Mouse (Mus musculus) CD4-positive helper T cell, adult 2 months (primary cell): ENCODE data around the gene Adamts13.

ENCODE experiments used
- DNase-seq: peaks from one replicate; pipeline ENCODE4 v3.0.0-alpha.2; 2012; ENCODE audit warnings: low read depth, missing footprints, low spot score

Gene Adamts13

DNA sequence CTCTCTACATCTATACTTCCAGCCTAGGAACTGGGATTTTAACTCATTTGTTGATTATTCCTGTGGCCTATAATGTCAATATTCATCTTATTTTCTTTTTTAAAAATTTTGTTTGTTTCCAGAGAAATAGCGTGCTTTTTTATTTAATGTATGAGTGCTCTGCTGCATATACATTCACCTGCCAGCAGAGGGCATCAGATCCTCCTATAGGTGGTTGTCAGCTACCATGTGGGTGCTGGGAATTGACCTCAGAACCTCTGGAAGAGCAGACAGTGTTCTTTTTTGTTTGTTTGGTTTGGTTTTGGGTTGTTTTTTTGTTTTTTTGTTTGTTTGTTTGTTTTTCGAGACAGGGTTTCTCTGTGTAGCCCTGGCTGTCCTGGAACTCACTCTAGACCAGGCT, 6.0 kb upstream of the Adamts13 start:
- DNase-seq, result no peak

- no peak for DNase-seq
These were observed 744 bp downstream of the Adamts13 start for GRCm38 (mm10) chr2:26973960-26974359.

DNA sequence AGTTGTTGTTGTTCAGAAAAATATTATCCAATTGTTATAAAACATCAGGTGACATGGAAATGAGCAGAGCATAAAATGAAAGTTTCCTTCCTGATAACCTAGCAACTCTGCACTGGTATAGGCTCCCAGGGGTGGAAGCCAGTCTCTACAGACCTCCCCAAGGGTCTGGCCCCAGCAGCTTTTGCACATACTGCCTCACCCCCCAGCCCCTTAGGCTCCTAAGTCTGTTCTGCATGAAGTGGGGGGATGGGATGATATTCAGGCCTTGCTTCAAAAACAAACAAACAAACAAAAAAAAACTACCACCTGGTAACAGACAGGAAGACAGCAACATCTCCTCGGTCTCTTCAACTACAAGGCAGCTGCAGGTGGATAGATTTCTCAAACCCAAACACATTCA, 7.1 kb downstream of the Adamts13 start:
- no peak for DNase-seq

- DNase-seq, result no peak
These were observed 11.0 kb downstream of the Adamts13 start for GRCm38 (mm10) chr2:26984179-26984578.

DNA sequence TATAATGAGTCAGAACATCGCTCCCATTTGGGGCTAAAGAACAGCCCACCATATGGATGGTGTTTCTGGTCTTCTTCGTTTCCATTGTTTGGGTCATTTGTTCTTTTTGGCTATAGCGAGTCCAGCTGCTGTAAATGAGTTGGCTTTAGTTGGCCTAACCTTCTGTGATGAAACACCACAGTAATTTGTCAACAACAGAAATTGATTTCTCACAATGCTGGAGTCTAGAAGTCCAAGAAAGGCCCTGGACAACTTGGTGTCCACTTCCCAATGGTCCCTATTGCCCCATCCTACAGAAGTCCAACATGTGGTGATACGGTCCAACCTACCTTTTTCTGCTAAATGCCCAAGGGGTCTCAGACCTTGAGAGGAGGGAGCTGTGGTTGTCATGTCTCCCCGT, 11.4 kb downstream of the Adamts13 start:
- DNase-seq, result no peak

GRCm38 (mm10) chr2:26993936-26994335, 20.7 kb downstream of the Adamts13 start:
- DNase-seq, result no peak

DNA sequence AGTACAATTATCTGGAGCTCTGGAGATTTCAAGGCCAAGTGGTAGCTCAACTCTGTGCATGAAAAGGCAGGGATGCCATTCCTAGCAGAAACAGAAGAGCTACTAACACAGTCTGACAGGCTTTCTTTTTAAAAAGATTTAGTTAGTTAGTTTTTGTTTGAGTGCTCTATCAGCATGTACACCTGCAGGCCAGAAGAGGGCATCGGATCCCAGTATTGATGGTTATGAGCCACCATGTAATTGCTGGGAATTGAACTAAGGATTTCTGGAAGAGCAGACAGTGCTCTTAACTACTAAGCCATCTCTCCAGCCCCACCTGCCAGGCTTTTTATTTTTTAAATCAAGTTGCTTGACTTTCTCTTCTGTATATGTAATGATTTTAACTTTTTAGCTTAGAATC, 24.3 kb downstream of the Adamts13 start:
- DNase-seq, result no peak

DNA sequence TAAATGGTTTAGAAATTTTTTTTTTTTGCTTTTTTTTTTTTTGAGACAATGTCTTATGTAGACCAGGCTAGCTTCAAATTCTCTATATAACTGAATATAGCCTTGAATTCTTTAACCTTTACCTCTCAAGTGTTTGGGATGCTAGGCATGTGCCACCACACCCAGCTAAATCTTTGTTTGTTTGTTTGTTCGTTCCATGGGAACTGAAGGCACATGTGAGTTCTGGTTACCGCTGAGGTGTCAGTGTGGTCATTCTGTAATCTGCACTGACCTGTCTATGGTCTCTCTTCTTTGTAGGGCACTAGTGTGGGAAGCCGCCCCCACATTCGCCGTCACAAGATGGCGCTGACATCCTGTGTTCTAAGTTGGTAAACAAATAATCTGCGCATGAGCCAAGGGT, 24.8 kb downstream of the Adamts13 start:
- no peak for DNase-seq

DNA sequence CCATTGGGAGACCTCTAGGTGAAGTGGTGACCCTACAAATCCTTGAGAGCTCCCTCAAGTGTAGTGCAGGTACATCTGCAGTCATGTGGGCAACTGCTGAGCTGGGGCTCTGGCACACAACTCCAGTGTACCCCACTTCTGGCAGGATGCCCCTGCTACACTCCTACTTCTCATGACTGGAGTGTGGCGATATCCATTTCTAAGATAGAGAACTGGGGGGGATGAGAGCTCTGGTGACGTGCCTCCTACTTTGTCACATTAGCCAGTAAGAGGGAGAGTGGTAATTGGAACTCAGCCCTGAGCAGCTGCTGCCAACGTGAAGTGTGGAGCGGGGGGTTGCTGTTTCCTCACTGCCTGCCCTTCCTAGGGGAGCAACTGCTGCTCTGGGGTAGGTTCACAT, 33.0 kb downstream of the Adamts13 start:
- no peak for DNase-seq

DNA sequence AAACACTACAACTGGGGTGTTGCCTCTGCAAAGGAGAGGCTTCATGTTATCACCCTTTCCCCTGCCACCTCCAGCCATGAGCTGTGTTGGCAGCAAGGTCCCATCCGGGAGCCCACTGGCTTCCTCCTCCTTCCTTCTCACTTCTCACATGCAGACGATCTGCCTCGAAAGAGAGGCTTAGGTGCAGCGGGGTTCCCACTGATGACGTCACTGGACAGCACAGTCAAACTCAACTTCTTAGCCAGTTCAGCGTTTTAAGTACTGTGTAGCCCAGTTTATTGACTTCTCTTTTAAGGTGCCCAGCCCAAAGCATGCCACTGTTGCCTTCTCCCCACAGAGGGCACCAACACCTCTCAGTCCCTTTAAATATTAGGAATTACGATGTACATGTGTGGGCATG, 34.5 kb downstream of the Adamts13 start:
- DNase-seq, result no peak

DNA sequence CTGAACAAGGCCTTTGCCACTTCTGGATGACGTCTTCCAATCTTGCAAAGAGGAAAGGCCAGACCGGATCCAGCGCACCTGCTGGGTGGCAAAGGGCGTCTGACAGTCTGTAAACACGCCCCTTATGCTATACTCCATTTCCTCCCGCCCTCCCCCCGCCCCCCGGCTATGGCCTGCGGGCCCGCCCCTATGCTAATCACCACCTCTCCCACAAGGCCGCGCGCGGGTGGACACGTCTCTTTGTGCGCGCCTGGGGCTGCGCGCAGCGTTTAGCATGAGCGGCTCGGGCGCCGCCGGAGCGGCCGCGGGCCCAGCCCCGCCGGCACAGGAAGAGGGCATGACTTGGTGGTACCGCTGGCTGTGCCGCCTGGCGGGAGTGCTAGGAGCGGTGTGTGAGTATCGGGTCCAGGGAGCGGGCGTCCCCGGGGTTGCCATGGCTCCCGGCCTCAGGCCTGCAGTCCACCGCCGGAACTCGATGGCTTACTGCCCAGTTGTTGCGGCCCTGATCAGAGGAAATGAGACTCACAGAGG, 36.6 kb downstream of the Adamts13 start, which contains the start of gene Cacfd1:
Gene Cacfd1, plus strand, starts transcription at position 213 of the 531 bp plus-strand sequence.
- DNase-seq, result peak; percentile 96

- DNase-seq, result peak; percentile 62
These were observed 44.6 kb downstream of the Adamts13 start for GRCm38 (mm10) chr2:27017802-27018201.

- no peak for DNase-seq
These were observed 46.3 kb downstream of the Adamts13 start for GRCm38 (mm10) chr2:27019530-27019929.

DNA sequence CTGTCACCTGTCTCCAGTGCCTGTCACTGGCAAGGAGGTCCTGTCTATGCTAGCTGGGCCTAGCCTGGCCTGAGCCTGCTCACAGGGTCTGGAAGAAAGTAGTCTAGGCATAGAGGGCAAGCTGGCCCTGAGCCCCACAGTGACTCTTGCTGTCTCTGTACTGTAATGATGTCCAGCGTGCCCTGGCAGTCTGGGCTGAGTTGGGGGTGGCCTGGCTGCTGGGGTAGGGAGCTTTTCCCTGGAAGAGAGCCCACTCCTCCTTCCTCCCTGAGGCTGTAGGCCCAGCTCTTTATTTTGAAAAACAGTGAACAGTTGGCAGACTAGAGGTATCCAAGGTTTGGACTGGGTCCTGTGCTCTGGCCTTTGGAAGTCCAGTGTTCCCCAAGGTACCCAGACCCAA, 47.9 kb downstream of the Adamts13 start:
- no peak for DNase-seq

GRCm38 (mm10) chr2:27022612-27023011, 49.4 kb downstream of the Adamts13 start:
- DNase-seq, result no peak

GRCm38 (mm10) chr2:27024136-27024535, 50.9 kb downstream of the Adamts13 start:
- DNase-seq, result no peak

GRCm38 (mm10) chr2:27025545-27025944, 52.3 kb downstream of the Adamts13 start:
- DNase-seq, result peak; percentile 39

- DNase-seq, result no peak
These were observed 53.1 kb downstream of the Adamts13 start for GRCm38 (mm10) chr2:27026332-27026731.

- peak; percentile 47 for DNase-seq
These were observed 53.8 kb downstream of the Adamts13 start for GRCm38 (mm10) chr2:27026857-27027617.

GRCm38 (mm10) chr2:27027618-27028436, 54.6 kb downstream of the Adamts13 start, which contains the start of gene Slc2a6:
TSS of gene Slc2a6 (minus strand) at chr2:27027998.
- peak; percentile 91 for DNase-seq

DNA sequence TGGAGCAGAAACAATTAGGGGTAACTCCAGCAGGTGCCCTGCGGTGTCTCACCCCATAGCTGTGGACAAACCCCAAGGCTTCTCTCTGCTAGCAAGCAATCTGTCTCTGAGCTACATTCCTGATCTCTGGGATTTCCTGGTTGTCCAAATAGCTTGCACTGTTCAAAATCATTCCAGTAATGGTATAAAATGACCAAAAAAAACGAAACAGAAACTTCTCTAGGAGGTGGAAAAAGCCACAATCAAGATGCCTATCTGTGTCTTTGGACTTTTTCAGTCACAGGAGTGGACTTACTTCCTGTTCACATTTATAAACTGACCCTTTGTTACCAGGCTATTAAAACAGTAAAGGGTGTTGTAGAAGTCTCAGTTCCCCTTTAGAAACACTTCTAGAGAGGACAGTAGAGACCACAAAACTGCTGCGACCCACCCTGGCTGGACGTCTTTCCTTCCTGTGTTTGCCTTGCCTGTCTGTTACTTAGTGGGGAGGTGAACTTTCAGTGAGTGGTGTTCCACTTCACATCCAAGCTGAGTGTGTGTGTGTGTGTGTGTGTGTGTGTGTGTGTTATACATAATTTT, 55.3 kb downstream of the Adamts13 start:
- DNase-seq, result no peak

- no peak for DNase-seq
These were observed 59.1 kb downstream of the Adamts13 start for GRCm38 (mm10) chr2:27032361-27032760.
